Mouse (Mus musculus): ENCODE measurements around the gene Nlrp1b.

- TF ChIP-seq POLR2A (IDR thresholded peaks at IDR 0.05; ENCODE audit: low read depth, low read length) (no peak), CTCF (IDR thresholded peaks at IDR 0.05; ENCODE audit: extremely low read depth, insufficient read length, insufficient replicate concordance, low read depth, low read length) (no peak)
These were observed 88.5 kb downstream of the Nlrp1b start for GRCm38 (mm10) chr11:71142031-71142430.

Data from small intestine, adult 2 months (tissue).